Mouse (Mus musculus) kidney, adult 2 months (tissue): ENCODE results near the gene Srd5a1. TPM values are rescaled to one million over a fixed set of nuclear protein-coding genes. Genes with fewer than 3 reads are reported as not detected.

Source experiments
- DNase-seq: peaks from one replicate; pipeline ENCODE4 v3.0.0; 2021
- H3K27ac ChIP-seq: fragments of 200-500 bp; 2 replicates; pipeline ENCODE4 v1.5.1; 2012; ENCODE audit warnings: low read depth, low read length, control low read depth, inconsistent platforms; ENCODE audit not compliant: insufficient read depth
- H3K27me3 ChIP-seq: fragments of 200-500 bp; replicated peaks from 2 replicates; pipeline ENCODE4 v1.6.1; 2012; ENCODE audit warnings: mild to moderate bottlenecking, moderate library complexity, low read length, inconsistent platforms; ENCODE audit not compliant: control insufficient read depth, insufficient read depth
- H3K36me3 ChIP-seq: fragments of 200-500 bp; 2 replicates; pipeline ENCODE4 v1.6.1; 2012; ENCODE audit warnings: mild to moderate bottlenecking, moderate library complexity, low read length, inconsistent platforms; ENCODE audit not compliant: control insufficient read depth, insufficient read depth
- H3K4me1 ChIP-seq: fragments of 200-500 bp; 2 replicates; pipeline ENCODE4 v1.6.1; 2011; ENCODE audit warnings: low read length; ENCODE audit not compliant: control insufficient read depth, insufficient read depth
- H3K4me3 ChIP-seq: fragments of 200-500 bp; 2 replicates; pipeline ENCODE4 v1.5.1; 2011; ENCODE audit warnings: mild to moderate bottlenecking, low read depth, low read length, control low read depth; ENCODE audit not compliant: insufficient read depth
- CTCF ChIP-seq: fragments of 200-500 bp; conservative IDR thresholded peaks from 2 replicates; pipeline ENCODE4 v1.5.1; 2011; ENCODE audit warnings: low read depth, mild to moderate bottlenecking, control low read depth, low read length, moderate library complexity, mixed read lengths; ENCODE audit not compliant: insufficient read depth, insufficient read length
- POLR2A ChIP-seq: fragments of 200-500 bp; IDR thresholded peaks from one replicate; pipeline ENCODE4 v1.6.1; 2011; ENCODE audit warnings: low read depth, low read length, control low read depth
- WGBS: fragments of 180-500 bp; shearing (Covaris S2); methylation state at CpG from one replicate; pipeline ENCODE4 v1.1.7; 2018; 5-methylcytosine and 5-hydroxymethylcytosine counted together
- polyA plus RNA-seq: library from polyadenylated mRNA; depleted of rRNA; stranded (reverse); fragments of >200 nt; gene quantifications from 2 replicates; pipeline ENCODE4 v1.2.3, GENCODE M21; 2012

The Srd5a1 gene
- polyA plus RNA-seq, 1 experiment: 13.9 TPM

GRCm38 (mm10) chr13:69562654-69563574 lies 48.3 kb downstream of the Srd5a1 start:
- TF ChIP-seq CTCF: no peak
- no peak for TF ChIP-seq POLR2A
- no peak for DNase-seq
- H3K4me3 ChIP-seq: no peak overlapping the region
- no peaks in the 10 kb centered on the region for H3K27me3 ChIP-seq
- WGBS: 34% methylated on average over 12 of the region's 12 CpGs
- no peaks in the 10 kb centered on the region for H3K36me3 ChIP-seq
- peaks cover 11% of the 10 kb centered on the region; the same call in 1 of the 2 replicates for H3K4me1 ChIP-seq
- H3K27ac ChIP-seq: peak overlapping the region; percentile 4

GRCm38 (mm10) chr13:69562004-69562403 lies 49.2 kb downstream of the Srd5a1 start:
- Histone ChIP-seq H3K27ac (no peak overlapping the region), H3K4me3 (no peak overlapping the region), H3K27me3 (no peaks in the 10 kb centered on the region), H3K4me1 (peaks cover 11% of the 10 kb centered on the region; the same call in 1 of the 2 replicates), H3K36me3 (no peaks in the 10 kb centered on the region)
- WGBS: 69% methylated on average over 9 of the region's 9 CpGs
- DNase-seq: no peak
- TF ChIP-seq CTCF (no peak), POLR2A (no peak)

DNA sequence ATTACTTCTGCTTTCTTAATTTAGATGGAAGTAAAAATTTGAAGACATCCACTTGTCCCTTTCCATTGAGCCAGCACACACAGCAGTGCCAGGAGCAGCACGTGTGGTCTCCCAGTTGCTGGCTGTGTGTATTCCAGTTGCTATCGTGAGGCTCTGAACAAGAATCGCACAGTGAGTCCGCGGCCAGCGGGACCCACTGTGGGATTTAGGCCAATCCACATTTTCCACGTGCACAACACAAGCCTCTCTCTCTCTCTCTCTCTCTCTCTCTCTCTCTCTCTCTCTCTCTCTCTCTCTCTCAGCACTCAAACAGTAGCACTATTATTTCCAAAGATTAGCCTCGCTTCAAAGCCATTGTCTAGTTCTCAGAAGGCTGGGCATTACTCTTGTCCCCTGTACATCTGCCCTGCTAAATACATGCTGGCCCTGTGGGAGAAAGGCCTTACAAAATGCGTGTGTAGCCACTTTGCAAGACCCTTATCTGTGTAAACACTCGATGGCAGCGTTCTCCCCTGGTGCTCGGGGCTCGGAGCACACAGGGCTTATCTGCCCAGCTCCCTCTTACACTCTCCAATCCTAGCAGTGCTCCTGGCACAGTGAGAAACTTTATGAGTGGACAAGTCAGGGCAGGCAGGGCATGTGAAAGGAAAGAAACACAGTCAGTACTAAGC lies 51.8 kb downstream of the Srd5a1 start:
- Histone ChIP-seq H3K4me1 (peaks cover 11% of the 10 kb centered on the region; the same call in 1 of the 2 replicates), H3K4me3 (no peak overlapping the region), H3K36me3 (no peaks in the 10 kb centered on the region), H3K27ac (no peak overlapping the region), H3K27me3 (no peaks in the 10 kb centered on the region)
- no peak for DNase-seq
- TF ChIP-seq POLR2A (no peak), CTCF (no peak)
- WGBS: 82% methylated on average over 13 of the region's 13 CpGs

GRCm38 (mm10) chr13:69558098-69558660 lies 53.1 kb downstream of the Srd5a1 start:
- 57% methylated on average over 6 of the region's 6 CpGs for WGBS
- TF ChIP-seq CTCF: no peak
- no peak for TF ChIP-seq POLR2A
- Histone ChIP-seq H3K36me3 (no peaks in the 10 kb centered on the region), H3K4me3 (no peak overlapping the region), H3K27ac (no peak overlapping the region), H3K27me3 (no peaks in the 10 kb centered on the region), H3K4me1 (0 out of 2 replicates have a peak, but pooled peaks cover 6% of the 10 kb centered on the region)
- peak; percentile 45 for DNase-seq

GRCm38 (mm10) chr13:69556728-69557127 lies 54.5 kb downstream of the Srd5a1 start:
- H3K4me3 ChIP-seq: no peak overlapping the region

GRCm38 (mm10) chr13:69555957-69556482 lies 55.2 kb downstream of the Srd5a1 start:
- 80% methylated on average over 6 of the region's 6 CpGs for WGBS
- DNase-seq: no peak
- TF ChIP-seq POLR2A (no peak), CTCF (no peak)
- Histone ChIP-seq H3K4me1 (no peaks in the 10 kb centered on the region), H3K27me3 (no peaks in the 10 kb centered on the region), H3K4me3 (no peak overlapping the region), H3K27ac (no peak overlapping the region), H3K36me3 (no peaks in the 10 kb centered on the region)

More at GRCm38 (mm10) chr13:69556728-69557127, 54.5 kb downstream of the Srd5a1 start:
- TF ChIP-seq CTCF (no peak), POLR2A (no peak)
- no peak overlapping the region for H3K27ac ChIP-seq
- H3K27me3 ChIP-seq: no peaks in the 10 kb centered on the region
- DNase-seq: no peak
- H3K4me1 ChIP-seq: no peaks in the 10 kb centered on the region
- H3K36me3 ChIP-seq: no peaks in the 10 kb centered on the region

- 27% methylated on average over 8 of the region's 8 CpGs for WGBS
- H3K4me1 ChIP-seq: no peaks in the 10 kb centered on the region
- TF ChIP-seq POLR2A (no peak), CTCF (no peak)
- H3K27ac ChIP-seq: no peak overlapping the region
- no peak for DNase-seq
- no peak overlapping the region for H3K4me3 ChIP-seq
- H3K36me3 ChIP-seq: no peaks in the 10 kb centered on the region
- H3K27me3 ChIP-seq: no peaks in the 10 kb centered on the region
Observed at GRCm38 (mm10) chr13:69555045-69555444, 56.2 kb downstream of the Srd5a1 start.
